Mouse (Mus musculus) T-cell, adult 2 months (primary cell): Measurements from ENCODE around the gene Gm13272.
"Not testable (repeated sequence)": the region's sequence is repeated elsewhere in the genome, so short reads cannot be mapped to it uniquely, and the experiment has no call there.

ENCODE experiments used
- DNase-seq: peaks from one replicate; pipeline ENCODE4 v3.0.0; 2022; ENCODE audit warnings: low spot score

The Gm13272 gene

GRCm38 (mm10) chr4:88779550-88779949 lies at the start of gene Gm13272:
Gene Gm13272, plus strand, starts transcription at chr4:88779850.
- not testable (repeated sequence) for DNase-seq

- DNase-seq: peak; percentile 66
These were observed 41.2 kb upstream of the Gm13272 start for GRCm38 (mm10) chr4:88738480-88738879.

- DNase-seq: no peak
These were observed 40.6 kb upstream of the Gm13272 start for GRCm38 (mm10) chr4:88739036-88739435.

GRCm38 (mm10) chr4:88741426-88741825 lies 38.2 kb upstream of the Gm13272 start:
- DNase-seq: no peak

- no peak for DNase-seq
These were observed 36.8 kb upstream of the Gm13272 start for GRCm38 (mm10) chr4:88742771-88743371.

GRCm38 (mm10) chr4:88744207-88744606 lies 35.4 kb upstream of the Gm13272 start:
- DNase-seq: no peak

- no peak for DNase-seq
These were observed 29.7 kb upstream of the Gm13272 start for GRCm38 (mm10) chr4:88749926-88750325.

- DNase-seq: peak; percentile 56
These were observed 24.8 kb upstream of the Gm13272 start, which contains the start of gene Gm13271 for GRCm38 (mm10) chr4:88754818-88755340. Gene Gm13271, plus strand, starts transcription at chr4:88754868.

GRCm38 (mm10) chr4:88756581-88757513 lies 22.8 kb upstream of the Gm13272 start:
- DNase-seq: not testable (repeated sequence)

- peak; percentile 88 for DNase-seq
These were observed 22.0 kb upstream of the Gm13272 start for GRCm38 (mm10) chr4:88757628-88758031.

- DNase-seq: not testable (repeated sequence)
These were observed 20.9 kb upstream of the Gm13272 start for GRCm38 (mm10) chr4:88758751-88759150.

- peak; percentile 21 for DNase-seq
These were observed 19.9 kb upstream of the Gm13272 start, which contains the start of gene Gm13283 for GRCm38 (mm10) chr4:88759610-88760268. Gene Gm13283, plus strand, starts transcription at chr4:88760119.

GRCm38 (mm10) chr4:88760431-88760830 lies 19.2 kb upstream of the Gm13272 start:
- DNase-seq: peak; percentile 55

- DNase-seq: peak; percentile 75
These were observed 17.9 kb upstream of the Gm13272 start for GRCm38 (mm10) chr4:88761776-88762175.

- DNase-seq: not testable (repeated sequence)
These were observed 17.3 kb upstream of the Gm13272 start for GRCm38 (mm10) chr4:88762341-88762740.

GRCm38 (mm10) chr4:88763384-88764018 lies 16.1 kb upstream of the Gm13272 start:
- DNase-seq: peak; percentile 30

- not testable (repeated sequence) for DNase-seq
These were observed 6.1 kb upstream of the Gm13272 start, which contains the start of gene Gm13290 for GRCm38 (mm10) chr4:88773534-88773933. Gene Gm13290, plus strand, starts transcription at chr4:88773834.

GRCm38 (mm10) chr4:88776622-88777021 lies 3.0 kb upstream of the Gm13272 start, which contains the start of gene Gm13289:
Gene Gm13289, plus strand, starts transcription at chr4:88776922.
- not testable (repeated sequence) for DNase-seq

GRCm38 (mm10) chr4:88780320-88780719 lies 670 bp downstream of the Gm13272 start:
- not testable (repeated sequence) for DNase-seq

GRCm38 (mm10) chr4:88781831-88782230 lies 2.2 kb downstream of the Gm13272 start, which contains the start of gene Ifnz:
Gene Ifnz, plus strand, starts transcription at chr4:88782131.
- not testable (repeated sequence) for DNase-seq

GRCm38 (mm10) chr4:88782335-88782734 lies 2.7 kb downstream of the Gm13272 start:
- DNase-seq: not testable (repeated sequence)
